Comparison of ENCODE assay signal across 13 mouse cellular contexts in genomic region chr12:107904457-107904856, GRCm38 (mm10).
"Had no signal": no experiment of that assay in that cellular context is flagged by ENCODE, and none has a peak within 500 bp of the region (broad histone marks: within the 10 kb centered on the region; RNA-seq: fewer than 3 reads in every experiment).

No protein-coding gene starts in this region.

- DNase-seq: kidney, adult 18-20 months; kidney, postnatal 10 days; lung, embryonic 14.5 days; lung, postnatal 10 days; lung, postnatal 4 days; right cerebral cortex, adult 18-20 months; thymus, postnatal 36 days had no signal

- H3K4me1 ChIP-seq: intestine, embryonic 15.5 days; limb, embryonic 15.5 days; liver, embryonic 12.5 days had no signal

- H3K27me3 ChIP-seq: intestine, embryonic 15.5 days; limb, embryonic 15.5 days; liver, embryonic 12.5 days; midbrain, embryonic 15.5 days had no signal

- H3K9me3 ChIP-seq: intestine, embryonic 15.5 days; midbrain, embryonic 15.5 days had no signal

- H3K27ac ChIP-seq: intestine, embryonic 15.5 days; limb, embryonic 15.5 days; liver, embryonic 12.5 days; midbrain, embryonic 10.5 days; midbrain, embryonic 15.5 days; stomach, postnatal 0 days had no signal

- H3K4me2 ChIP-seq: intestine, embryonic 15.5 days; limb, embryonic 15.5 days; liver, embryonic 12.5 days; lung, embryonic 14.5 days; midbrain, embryonic 15.5 days had no signal

- H3K36me3 ChIP-seq: intestine, embryonic 15.5 days; limb, embryonic 15.5 days; liver, embryonic 12.5 days; midbrain, embryonic 10.5 days; midbrain, embryonic 15.5 days had no signal

- H3K4me3 ChIP-seq: intestine, embryonic 15.5 days; limb, embryonic 15.5 days; liver, embryonic 12.5 days; midbrain, embryonic 10.5 days; midbrain, embryonic 15.5 days had no signal

- H3K9ac ChIP-seq: intestine, embryonic 15.5 days; limb, embryonic 15.5 days; liver, embryonic 12.5 days; lung, embryonic 14.5 days; midbrain, embryonic 15.5 days had no signal

- ATAC-seq: intestine, embryonic 15.5 days; liver, embryonic 12.5 days; midbrain, embryonic 15.5 days had no signal
